Mouse (Mus musculus) midbrain, postnatal 0 days (tissue): ENCODE measurements around the gene Sh3tc1. TPM values are rescaled to one million over a fixed set of nuclear protein-coding genes. Genes with fewer than 3 reads are reported as not detected.

Experiments used
- ATAC-seq: fragments of 200-750 bp; cut with Nextera tagmentation; 2 replicates; pipeline ENCODE4 v1.8.0; 2017; ENCODE audit warnings: moderate number of reproducible peaks, mild to moderate bottlenecking, moderate TSS enrichment, moderate library complexity; ENCODE audit not compliant: low FRiP score
- DNase-seq: peaks from one replicate; pipeline ENCODE4 v3.0.0-alpha.2; 2015; ENCODE audit warnings: low spot score
- H3K27ac ChIP-seq: fragments of 300-500 bp; sonication (generic); 2 replicates; pipeline ENCODE4 v1.5.1; 2014; ENCODE audit warnings: low read depth, mild to moderate bottlenecking, low read length, mixed read lengths
- H3K27me3 ChIP-seq: fragments of 300-500 bp; sonication (generic); 2 replicates; pipeline ENCODE4 v1.6.1; 2014; ENCODE audit warnings: low read length, control low read depth, mixed read lengths; ENCODE audit not compliant: insufficient read depth
- H3K36me3 ChIP-seq: fragments of 300-500 bp; sonication (generic); 2 replicates; pipeline ENCODE4 v1.6.1; 2014; ENCODE audit warnings: low read length, control low read depth, mixed read lengths; ENCODE audit not compliant: insufficient read depth
- H3K4me1 ChIP-seq: fragments of 300-500 bp; sonication (generic); 2 replicates; pipeline ENCODE4 v1.6.1; 2014; ENCODE audit warnings: mild to moderate bottlenecking, control low read depth, antibody characterized with exemption, low read length, mixed read lengths; ENCODE audit not compliant: insufficient read depth
- H3K4me2 ChIP-seq: fragments of 300-500 bp; sonication (generic); 2 replicates; pipeline ENCODE4 v1.6.1; 2014; ENCODE audit warnings: low read depth, mild to moderate bottlenecking, low read length, mixed read lengths; ENCODE audit not compliant: poor library complexity, severe bottlenecking
- H3K4me3 ChIP-seq: fragments of 300-500 bp; sonication (generic); 2 replicates; pipeline ENCODE4 v1.5.1; 2014; ENCODE audit warnings: low read depth, mild to moderate bottlenecking, low read length, moderate library complexity
- H3K9ac ChIP-seq: fragments of 300-500 bp; sonication (generic); replicated peaks from 2 replicates; pipeline ENCODE4 v1.6.1; 2014; ENCODE audit warnings: mild to moderate bottlenecking, low read length, moderate library complexity, mixed read lengths; ENCODE audit not compliant: poor library complexity, severe bottlenecking
- H3K9me3 ChIP-seq: fragments of 300-500 bp; sonication (generic); 2 replicates; pipeline ENCODE4 v1.6.1; 2016; ENCODE audit warnings: low read length, control low read depth
- CTCF ChIP-seq: IDR thresholded peaks from 2 replicates; pipeline ENCODE4 v1.5.1; 2016; ENCODE audit warnings: antibody characterized with exemption, mild to moderate bottlenecking
- WGBS: fragments of 180-500 bp; shearing (Covaris S2); extraction: QIAGEN DNeasy Blood & Tissue Kit; methylation state at CpG from one replicate; pipeline ENCODE4 v1.1.7; 2014; 5-methylcytosine and 5-hydroxymethylcytosine counted together
- polyA plus RNA-seq: library from polyadenylated mRNA; unstranded; fragments of >200 nt; fragmentation: Nextera tagmentation; extraction: Ambion mirVana; gene quantifications from 2 replicates; pipeline ENCODE4 v1.2.1, GENCODE M21; 2015
- total RNA-seq: library from RNA; depleted of rRNA; stranded (reverse); fragments of >200 nt; gene quantifications from 2 replicates; pipeline ENCODE4 v1.2.3, GENCODE M21; 2014

Gene Sh3tc1
- total and polyA plus RNA-seq, 2 experiments from 2014 or later, result 1.8 to 1.9 TPM

DNA sequence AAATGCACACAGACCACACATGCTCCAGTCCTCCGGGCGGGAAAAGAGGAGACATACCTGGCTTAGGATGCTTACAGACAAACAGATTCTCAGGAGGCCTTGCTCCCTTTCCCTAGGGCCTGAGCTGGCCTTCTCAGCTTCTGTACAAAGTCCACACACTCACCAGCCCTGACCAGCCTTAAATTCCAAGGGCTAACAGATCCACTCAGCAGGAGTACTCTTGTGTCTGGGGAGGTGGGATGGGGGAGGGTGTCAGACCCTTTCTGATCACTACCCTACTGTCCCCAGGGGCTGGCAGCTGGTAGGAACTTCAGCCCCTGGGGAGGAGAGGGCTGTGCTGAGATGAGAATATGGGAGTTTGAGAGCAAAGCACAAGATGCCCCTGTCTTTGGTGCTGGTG lies 782 bp downstream of the Sh3tc1 start:
- WGBS, result 88% methylated on average over 2 of the region's 2 CpGs
- H3K27ac ChIP-seq, result no peak overlapping the region
- peaks cover 11% of the 10 kb centered on the region; the same call in 1 of the 2 replicates for H3K27me3 ChIP-seq
- no peaks in the 10 kb centered on the region for H3K9me3 ChIP-seq
- DNase-seq (no peak), ATAC-seq (no peak)
- H3K4me2 ChIP-seq, result no peak overlapping the region
- no peak overlapping the region for H3K9ac ChIP-seq
- H3K4me3 ChIP-seq, result no peak overlapping the region
- no peaks in the 10 kb centered on the region for H3K36me3 ChIP-seq
- H3K4me1 ChIP-seq, result no peaks in the 10 kb centered on the region
- TF ChIP-seq CTCF, result no peak

DNA sequence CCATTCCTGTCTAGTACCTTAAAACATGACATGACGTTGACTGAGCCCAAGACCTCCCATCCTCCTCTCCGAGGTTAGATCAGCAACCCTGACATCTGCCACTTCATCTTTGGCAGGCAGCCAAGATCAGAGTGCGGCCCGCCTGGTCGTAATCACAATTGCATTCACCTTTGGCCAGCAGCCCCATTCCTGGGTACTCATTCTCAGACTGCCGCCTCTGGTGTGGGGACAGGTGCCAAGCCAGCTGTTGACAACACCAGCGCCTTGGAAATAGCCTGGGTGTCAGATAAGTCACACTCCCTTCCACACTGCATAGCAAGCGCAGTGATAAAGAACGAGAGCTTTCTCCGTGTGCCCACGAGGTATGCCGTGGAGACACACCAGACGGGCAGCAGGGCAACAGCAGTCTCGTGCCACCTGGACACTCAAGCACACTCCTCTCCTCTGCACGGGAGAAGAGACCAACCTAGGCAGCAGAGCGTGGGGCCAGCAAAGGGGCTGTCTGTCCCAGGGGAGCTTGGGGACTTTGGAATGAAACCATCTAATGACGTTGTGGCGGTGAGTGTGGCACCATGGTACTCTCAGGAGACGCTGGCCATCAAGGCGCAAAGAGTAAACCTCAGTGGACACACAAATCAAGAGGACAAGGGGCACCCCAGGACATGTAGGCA lies 2.4 kb downstream of the Sh3tc1 start:
- no peak for ATAC-seq
- WGBS, result 79% methylated on average over 20 of the region's 20 CpGs

DNA sequence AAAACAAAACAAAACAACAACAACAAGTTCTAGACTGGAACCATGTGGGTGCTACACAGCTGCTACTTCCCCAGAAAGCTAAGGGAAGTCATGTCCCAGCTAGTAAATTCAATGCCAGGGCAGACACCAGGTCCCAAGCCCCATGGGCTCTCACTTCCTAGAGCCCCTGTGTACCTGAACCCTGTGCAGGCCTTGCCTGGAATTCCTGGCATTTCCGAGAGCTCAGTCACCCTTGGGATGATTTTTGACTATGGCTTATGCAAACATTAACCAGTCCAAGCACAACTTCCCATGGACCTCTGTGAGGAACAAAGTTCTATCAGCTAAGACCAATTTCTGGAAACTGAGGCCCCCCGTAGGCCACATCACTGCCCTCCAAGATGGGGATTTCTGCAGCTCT lies 6.3 kb downstream of the Sh3tc1 start:
- H3K27ac ChIP-seq, result no peak overlapping the region
- H3K9me3 ChIP-seq, result no peaks in the 10 kb centered on the region
- 92% methylated on average over 2 of the region's 2 CpGs for WGBS
- no peak overlapping the region for H3K9ac ChIP-seq
- no peak overlapping the region for H3K4me3 ChIP-seq
- H3K36me3 ChIP-seq, result no peaks in the 10 kb centered on the region
- no peak overlapping the region for H3K4me2 ChIP-seq
- no peaks in the 10 kb centered on the region for H3K27me3 ChIP-seq
- DNase-seq, result no peak
- H3K4me1 ChIP-seq, result no peaks in the 10 kb centered on the region
- TF ChIP-seq CTCF, result no peak
- ATAC-seq, result no peak

More for the DNA sequence above, 2.4 kb downstream of the Sh3tc1 start:
- Histone ChIP-seq H3K9me3 (no peaks in the 10 kb centered on the region), H3K9ac (no peak overlapping the region), H3K4me3 (no peak overlapping the region), H3K4me2 (no peak overlapping the region), H3K27ac (no peak overlapping the region), H3K27me3 (peaks cover 11% of the 10 kb centered on the region; the same call in 1 of the 2 replicates), H3K4me1 (no peaks in the 10 kb centered on the region), H3K36me3 (no peaks in the 10 kb centered on the region)
- DNase-seq, result peak; percentile 40
- no peak for TF ChIP-seq CTCF

GRCm38 (mm10) chr5:35731006-35731405 lies 8.8 kb downstream of the Sh3tc1 start:
- ATAC-seq (no peak), DNase-seq (no peak)
- Histone ChIP-seq H3K4me2 (no peak overlapping the region), H3K4me1 (no peaks in the 10 kb centered on the region), H3K27ac (no peak overlapping the region), H3K36me3 (no peaks in the 10 kb centered on the region), H3K4me3 (no peak overlapping the region), H3K9me3 (no peaks in the 10 kb centered on the region), H3K9ac (no peak overlapping the region), H3K27me3 (no peaks in the 10 kb centered on the region)
- WGBS, result 92% methylated on average over 4 of the region's 4 CpGs
- TF ChIP-seq CTCF, result no peak

- TF ChIP-seq CTCF, result no peak
- H3K4me3 ChIP-seq, result no peak overlapping the region
- no peak overlapping the region for H3K27ac ChIP-seq
- no peaks in the 10 kb centered on the region for H3K9me3 ChIP-seq
- WGBS, result 53% methylated on average over 1 of the region's 1 CpGs
- no peak for ATAC-seq
- no peak overlapping the region for H3K9ac ChIP-seq
- no peak for DNase-seq
- no peak overlapping the region for H3K4me2 ChIP-seq
- H3K36me3 ChIP-seq, result no peaks in the 10 kb centered on the region
- H3K4me1 ChIP-seq, result no peaks in the 10 kb centered on the region
- no peaks in the 10 kb centered on the region for H3K27me3 ChIP-seq
Observed at GRCm38 (mm10) chr5:35730552-35730951, 9.2 kb downstream of the Sh3tc1 start.

GRCm38 (mm10) chr5:35729844-35730243 lies 9.9 kb downstream of the Sh3tc1 start:
- no peak overlapping the region for H3K4me3 ChIP-seq
- no peak for ATAC-seq
- no peak overlapping the region for H3K4me2 ChIP-seq
- WGBS, result 64% methylated on average over 3 of the region's 3 CpGs
- no peak for TF ChIP-seq CTCF
- no peaks in the 10 kb centered on the region for H3K9me3 ChIP-seq
- no peak for DNase-seq
- no peaks in the 10 kb centered on the region for H3K36me3 ChIP-seq
- H3K27ac ChIP-seq, result no peak overlapping the region
- no peak overlapping the region for H3K9ac ChIP-seq
- H3K4me1 ChIP-seq, result no peaks in the 10 kb centered on the region
- no peaks in the 10 kb centered on the region for H3K27me3 ChIP-seq
